Mouse (Mus musculus) myocyte (in vitro differentiated cells): Measurements from ENCODE around the gene Slc12a3.

Experiments used
- POLR2A ChIP-seq: IDR thresholded peaks from one replicate; pipeline ENCODE4 v1.6.1; 2011; ENCODE audit warnings: low read depth, mild to moderate bottlenecking, control low read depth, moderate library complexity; ENCODE audit not compliant: insufficient read length
- TCF12 ChIP-seq: IDR thresholded peaks from one replicate; pipeline ENCODE4 v1.6.1; 2011; ENCODE audit warnings: mild to moderate bottlenecking, control low read depth; ENCODE audit not compliant: poor library complexity, insufficient read depth, severe bottlenecking

- TF ChIP-seq TCF12 (no peak), POLR2A (no peak)
These were observed 16.7 kb downstream of the Slc12a3 start for GRCm38 (mm10) chr8:94345657-94346056.
